Mouse (Mus musculus): ENCODE results near the gene Cog5.

- TF ChIP-seq CTCF (IDR thresholded peaks at IDR 0.05; ENCODE audit: low read depth) (no peak), EP300 (IDR thresholded peaks at IDR 0.05; ENCODE audit: low read depth) (no peak)
Observed at GRCm38 (mm10) chr12:31730126-31730525, 75.5 kb downstream of the Cog5 start.
